Mouse (Mus musculus) stomach, postnatal 0 days (tissue): ENCODE measurements around the gene Hoxa13. TPM values are rescaled to one million over a fixed set of nuclear protein-coding genes. Genes with fewer than 3 reads are reported as not detected.

Source experiments
- ATAC-seq: fragments of 200-750 bp; cut with Nextera tagmentation; 2 replicates; pipeline ENCODE4 v1.8.0; 2017; ENCODE audit not compliant: low FRiP score, low TSS enrichment
- DNase-seq: peaks from one replicate; pipeline ENCODE4 v3.0.0-alpha.2; 2016; ENCODE audit warnings: low spot score
- H3K27ac ChIP-seq: fragments of 300-500 bp; sonication (generic); replicated peaks from 2 replicates; pipeline ENCODE4 v1.5.1; 2014; ENCODE audit warnings: mild to moderate bottlenecking, control low read depth
- H3K27me3 ChIP-seq: fragments of 300-500 bp; sonication (generic); 2 replicates; pipeline ENCODE4 v1.6.1; 2014; ENCODE audit warnings: low read length; ENCODE audit not compliant: control insufficient read depth, insufficient read depth
- H3K36me3 ChIP-seq: fragments of 300-500 bp; sonication (generic); 2 replicates; pipeline ENCODE4 v1.6.1; 2014; ENCODE audit warnings: low read length, mixed read lengths; ENCODE audit not compliant: control insufficient read depth, insufficient read depth
- H3K4me1 ChIP-seq: fragments of 300-500 bp; sonication (generic); replicated peaks from 2 replicates; pipeline ENCODE4 v1.6.1; 2014; ENCODE audit warnings: antibody characterized with exemption; ENCODE audit not compliant: control insufficient read depth, insufficient read depth
- H3K4me2 ChIP-seq: fragments of 300-500 bp; sonication (generic); replicated peaks from 2 replicates; pipeline ENCODE4 v1.6.1; 2014; ENCODE audit warnings: low read depth, mild to moderate bottlenecking, control low read depth, moderate library complexity
- H3K4me3 ChIP-seq: fragments of 300-500 bp; sonication (generic); 2 replicates; pipeline ENCODE4 v1.5.1; 2014; ENCODE audit warnings: low read depth, low read length, control low read depth
- H3K9ac ChIP-seq: fragments of 300-500 bp; sonication (generic); 2 replicates; pipeline ENCODE4 v1.6.1; 2014; ENCODE audit warnings: mild to moderate bottlenecking, low read length, control low read depth, mixed read lengths
- H3K9me3 ChIP-seq: fragments of 300-500 bp; sonication (generic); 2 replicates; pipeline ENCODE4 v1.6.1; 2016; ENCODE audit warnings: low read length; ENCODE audit not compliant: control insufficient read depth
- CTCF ChIP-seq: IDR thresholded peaks from 2 replicates; pipeline ENCODE4 v1.5.1; 2016; ENCODE audit warnings: antibody characterized with exemption, low read depth, mild to moderate bottlenecking, moderate library complexity
- EP300 ChIP-seq: optimal IDR thresholded peaks from 2 replicates; pipeline ENCODE3; 2016; ENCODE audit warnings: antibody characterized with exemption
- WGBS: fragments of 180-500 bp; shearing (Covaris S2); extraction: QIAGEN DNeasy Blood & Tissue Kit; methylation state at CpG from one replicate; pipeline ENCODE4 v1.1.7; 2014; 5-methylcytosine and 5-hydroxymethylcytosine counted together
- polyA plus RNA-seq: library from polyadenylated mRNA; unstranded; fragments of >200 nt; fragmentation: Nextera tagmentation; extraction: Ambion mirVana; gene quantifications from 2 replicates; pipeline ENCODE4 v1.2.1, GENCODE M21; 2015

Hoxa13 gene
- polyA plus RNA-seq, 1 experiment from 2014 or later, result not detected

DNA sequence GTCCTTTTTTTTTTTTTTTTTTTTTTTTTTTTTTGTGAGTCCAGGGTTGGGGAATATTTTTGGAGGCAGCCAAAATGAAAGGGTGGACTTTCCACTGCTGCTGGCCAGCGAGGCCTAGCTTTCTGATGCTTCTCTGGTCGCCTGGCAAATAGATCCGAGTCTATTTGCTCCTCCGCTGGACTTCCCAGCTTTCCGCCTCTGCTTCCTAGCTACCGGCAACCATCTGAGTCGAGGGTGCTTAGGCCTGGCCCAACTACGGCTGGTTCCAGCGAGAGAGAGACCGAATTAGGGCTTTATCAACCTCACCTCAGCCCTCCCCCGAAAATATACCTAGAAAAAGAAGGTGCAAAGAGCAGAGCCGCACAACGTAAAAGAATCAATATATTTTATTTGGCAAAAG, 38.0 kb downstream of the Hoxa13 start:
- no peaks in the 10 kb centered on the region for H3K36me3 ChIP-seq
- no peaks in the 10 kb centered on the region for H3K4me1 ChIP-seq
- H3K4me2 ChIP-seq, result 0 out of 2 replicates have a peak overlapping the region, but pooled peaks have one; percentile 6
- no peak for DNase-seq
- no peak for TF ChIP-seq EP300
- no peak for TF ChIP-seq CTCF
- H3K4me3 ChIP-seq, result no peak overlapping the region
- no peak overlapping the region for H3K9ac ChIP-seq
- H3K9me3 ChIP-seq, result no peaks in the 10 kb centered on the region
- H3K27ac ChIP-seq, result no peak overlapping the region
- 55% methylated on average over 13 of the region's 13 CpGs for WGBS
- peaks cover 38% of the 10 kb centered on the region; the same call in 1 of the 2 replicates for H3K27me3 ChIP-seq
- no peak for ATAC-seq

DNA sequence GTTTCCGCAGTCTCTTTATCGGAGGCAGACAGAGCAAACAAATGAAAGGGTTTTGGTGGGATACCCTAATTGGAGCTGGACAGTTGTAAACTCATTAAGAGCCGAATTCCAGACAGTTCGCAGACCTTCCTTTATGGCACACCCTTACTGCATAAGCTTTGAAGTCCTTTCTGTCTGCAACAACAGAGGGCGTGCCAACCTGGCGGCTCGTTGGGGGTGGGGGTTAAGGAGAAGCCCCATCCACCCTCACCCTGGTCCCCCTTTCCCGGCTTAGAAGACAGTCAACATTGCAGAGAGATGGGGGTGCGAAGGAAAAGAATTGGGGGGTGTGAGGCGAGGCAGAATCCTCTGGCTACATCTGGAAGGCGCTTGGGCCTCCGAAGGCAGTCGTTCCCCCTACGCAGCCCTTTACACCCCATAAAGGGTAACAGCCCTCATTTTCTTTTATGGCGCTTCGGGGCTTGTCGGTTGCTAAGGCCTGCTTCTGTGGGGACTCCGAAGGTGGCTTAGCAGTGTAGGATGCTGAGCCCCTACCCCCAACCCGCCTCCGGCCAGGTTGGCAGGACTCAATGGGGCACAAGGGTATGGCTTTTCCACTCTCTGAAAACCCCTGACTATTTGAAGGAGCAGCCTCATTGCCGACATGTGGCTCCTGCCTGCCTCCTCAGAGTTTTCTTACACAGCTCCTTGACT, 38.5 kb downstream of the Hoxa13 start:
- H3K4me2 ChIP-seq, result peak overlapping the region; percentile 88
- DNase-seq, result no peak
- no peak overlapping the region for H3K9ac ChIP-seq
- TF ChIP-seq CTCF, result no peak
- no peak for TF ChIP-seq EP300
- ATAC-seq, result peak; percentile 19
- peak overlapping the region; percentile 58 for H3K4me3 ChIP-seq
- no peaks in the 10 kb centered on the region for H3K9me3 ChIP-seq
- H3K36me3 ChIP-seq, result no peaks in the 10 kb centered on the region
- 0 out of 2 replicates have a peak overlapping the region, but pooled peaks have one; percentile 41 for H3K27ac ChIP-seq
- WGBS, result 21% methylated on average over 21 of the region's 21 CpGs
- no peaks in the 10 kb centered on the region for H3K4me1 ChIP-seq
- peaks cover 37% of the 10 kb centered on the region; the same call in 1 of the 2 replicates for H3K27me3 ChIP-seq

DNA sequence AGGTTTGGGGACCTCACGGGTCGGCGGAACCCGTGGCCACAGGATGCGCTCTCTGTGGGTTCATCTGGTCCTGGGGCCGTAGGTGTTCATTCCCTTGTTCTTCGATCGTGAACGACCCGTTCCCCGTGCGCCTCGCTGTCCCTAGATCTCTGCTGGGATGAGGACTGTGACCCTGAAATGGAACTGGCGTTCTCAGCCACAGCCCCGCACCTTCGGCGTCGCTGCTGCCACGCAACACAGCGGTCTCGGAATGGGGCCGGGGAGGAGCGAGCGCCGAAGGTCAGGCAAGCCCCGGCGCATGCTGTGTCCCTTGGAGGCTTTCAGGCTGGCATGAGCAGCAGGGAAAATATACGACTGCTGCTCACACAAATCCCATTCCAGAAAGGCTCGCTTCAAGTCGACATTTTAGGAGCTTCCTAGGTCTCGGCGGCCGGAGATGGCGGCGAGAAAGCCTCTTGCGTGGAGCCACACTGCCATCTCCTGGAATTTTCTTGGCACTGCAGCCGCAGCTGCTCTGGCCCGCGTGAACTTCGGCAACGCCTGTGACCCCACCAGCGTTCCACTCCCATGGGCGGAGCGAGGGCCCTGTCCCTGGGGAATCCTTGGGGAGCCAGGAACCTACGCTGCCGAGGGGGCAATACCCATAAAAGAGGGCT, 39.2 kb downstream of the Hoxa13 start, which contains the start of gene Hoxa7:
Hoxa7 (minus strand) TSS at position 518 of the 656 bp plus-strand sequence.
- WGBS, result 1% methylated on average over 46 of the region's 46 CpGs
- ATAC-seq, result peak; percentile 56
- peak within 1 kb of the TSS; percentile 88 for H3K4me2 ChIP-seq

DNA sequence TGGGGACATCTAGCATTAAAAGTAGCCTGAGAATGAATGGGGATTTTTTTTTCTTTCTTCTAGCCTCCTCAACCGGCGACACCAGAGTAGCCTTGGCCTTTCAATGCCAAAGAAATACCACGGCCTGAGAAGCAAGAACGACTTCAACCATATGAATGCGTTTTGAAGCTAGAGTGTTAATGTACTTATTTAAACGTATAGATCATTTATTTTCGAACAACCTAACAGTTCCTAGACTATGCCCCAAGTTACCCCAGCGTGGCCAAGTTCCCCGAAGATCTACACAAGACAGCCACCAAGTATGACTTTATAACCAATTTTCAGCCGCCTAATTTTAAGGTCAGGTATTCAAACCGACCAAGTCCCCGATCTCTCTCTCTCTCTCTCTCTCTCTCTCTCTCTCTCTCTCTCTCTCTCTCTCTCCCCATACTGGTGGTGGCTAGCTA, 39.8 kb downstream of the Hoxa13 start:
- peak overlapping the region; percentile 58 for H3K4me3 ChIP-seq
- H3K27ac ChIP-seq, result no peak overlapping the region
- H3K9me3 ChIP-seq, result no peaks in the 10 kb centered on the region
- H3K4me2 ChIP-seq, result peak overlapping the region; percentile 88
- no peak for TF ChIP-seq EP300
- TF ChIP-seq CTCF, result no peak
- ATAC-seq, result no peak
- peak overlapping the region; percentile 67 for H3K9ac ChIP-seq
- 28% methylated on average over 12 of the region's 12 CpGs for WGBS
- no peaks in the 10 kb centered on the region for H3K36me3 ChIP-seq
- H3K27me3 ChIP-seq, result peaks cover 33% of the 10 kb centered on the region; the same call in 1 of the 2 replicates
- H3K4me1 ChIP-seq, result no peaks in the 10 kb centered on the region
- no peak for DNase-seq

More for the DNA sequence above, 39.2 kb downstream of the Hoxa13 start, which contains the start of gene Hoxa7:
- Histone ChIP-seq H3K4me3 (peak within 1 kb of the TSS; percentile 58), H3K9ac (peak within 1 kb of the TSS; percentile 67), H3K4me1 (no peaks in the 10 kb centered on the region), H3K27ac (peak within 1 kb of the TSS; percentile 58; the same call in 1 of the 2 replicates), H3K9me3 (no peaks in the 10 kb centered on the region), H3K27me3 (peaks cover 35% of the 10 kb centered on the region; the same call in 1 of the 2 replicates), H3K36me3 (no peaks in the 10 kb centered on the region)
- DNase-seq, result peak; percentile 86
- TF ChIP-seq EP300 (no peak), CTCF (peak; percentile 98)

DNA sequence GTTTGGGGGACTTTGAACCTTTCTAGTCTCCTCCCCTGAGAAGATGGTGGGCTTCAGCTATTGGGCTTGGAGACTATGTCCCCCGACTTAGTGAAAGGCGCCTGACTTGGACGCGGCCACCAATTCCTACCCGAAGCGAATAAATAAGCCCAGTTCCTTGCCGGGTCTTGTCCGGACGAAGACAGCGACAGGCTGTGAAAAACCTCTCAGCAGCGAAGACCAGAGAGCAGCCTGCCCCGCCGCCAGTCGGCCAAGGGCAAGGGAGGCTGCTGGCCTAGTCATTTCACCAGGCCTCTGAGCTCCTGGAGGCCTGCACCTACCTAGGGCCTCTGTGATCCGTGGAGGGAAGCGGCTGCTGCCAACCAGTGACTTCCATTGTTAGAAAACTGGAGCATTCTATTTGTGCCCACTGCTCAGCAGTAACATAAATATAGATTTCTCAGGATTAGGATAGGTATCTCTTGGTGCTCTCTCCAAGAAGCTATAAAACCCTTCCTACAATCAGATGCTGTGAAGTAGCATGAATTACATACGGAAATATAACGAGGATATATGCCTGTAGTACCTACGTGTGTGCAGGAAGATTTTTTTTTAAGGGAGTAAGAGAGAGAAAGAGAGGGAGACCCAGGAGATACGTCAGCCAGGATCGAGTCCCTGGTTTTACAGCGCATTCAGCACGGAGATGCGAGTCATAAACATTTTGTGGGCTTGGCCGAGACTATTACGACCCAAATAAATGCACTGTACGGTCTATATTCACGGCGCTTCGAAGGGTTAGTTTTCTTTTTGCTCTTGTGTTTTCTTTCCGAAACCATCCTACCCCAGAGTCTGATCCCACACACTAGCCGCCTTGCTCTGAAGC, 40.4 kb downstream of the Hoxa13 start:
- no peak for ATAC-seq
- H3K36me3 ChIP-seq, result no peaks in the 10 kb centered on the region
- peak overlapping the region; percentile 58 for H3K4me3 ChIP-seq
- no peak overlapping the region for H3K9ac ChIP-seq
- no peak for TF ChIP-seq CTCF
- TF ChIP-seq EP300, result no peak
- no peaks in the 10 kb centered on the region for H3K9me3 ChIP-seq
- no peak for DNase-seq
- H3K27ac ChIP-seq, result peak overlapping the region; percentile 36; the same call in 1 of the 2 replicates
- H3K4me1 ChIP-seq, result no peaks in the 10 kb centered on the region
- peak overlapping the region; percentile 88 for H3K4me2 ChIP-seq
- 46% methylated on average over 32 of the region's 32 CpGs for WGBS
- peaks cover 32% of the 10 kb centered on the region; the same call in 1 of the 2 replicates for H3K27me3 ChIP-seq
